Mouse (Mus musculus): ENCODE results near the gene Myo1b. TPM values are rescaled to one million over a fixed set of nuclear protein-coding genes. Genes with fewer than 3 reads are reported as not detected.

Myo1b gene
- total RNA-seq, 2 experiments from 2014 or later, result 82.6 to 87.9 TPM

GRCm38 (mm10) chr1:51849570-51850211 is 66.2 kb downstream of the Myo1b start:
- DNase-seq, result peak; percentile 32

- no peak for DNase-seq
Measured at GRCm38 (mm10) chr1:51845264-51846036, 70.4 kb downstream of the Myo1b start.

GRCm38 (mm10) chr1:51837845-51838623 is 77.8 kb downstream of the Myo1b start:
- peak; percentile 20 for DNase-seq

GRCm38 (mm10) chr1:51837311-51837710 is 78.6 kb downstream of the Myo1b start:
- DNase-seq, result no peak

- no peak for DNase-seq
Measured at GRCm38 (mm10) chr1:51835795-51836194, 80.1 kb downstream of the Myo1b start.

- DNase-seq, result no peak
Measured at GRCm38 (mm10) chr1:51834072-51834471, 81.8 kb downstream of the Myo1b start.

- DNase-seq, result peak; percentile 36
Measured at GRCm38 (mm10) chr1:51829353-51829752, 86.5 kb downstream of the Myo1b start.

- DNase-seq, result peak; percentile 38
Measured at GRCm38 (mm10) chr1:51822531-51822930, 93.3 kb downstream of the Myo1b start.

GRCm38 (mm10) chr1:51821701-51822495 is 94.0 kb downstream of the Myo1b start:
- DNase-seq, result no peak

GRCm38 (mm10) chr1:51820520-51820919 is 95.4 kb downstream of the Myo1b start:
- DNase-seq, result no peak

GRCm38 (mm10) chr1:51820013-51820441 is 95.8 kb downstream of the Myo1b start:
- no peak for DNase-seq

GRCm38 (mm10) chr1:51815636-51816035 is 100.2 kb downstream of the Myo1b start:
- no peak for DNase-seq

- DNase-seq, result no peak
Measured at GRCm38 (mm10) chr1:51814854-51815630, 100.8 kb downstream of the Myo1b start.

- no peak for DNase-seq
Measured at GRCm38 (mm10) chr1:51808847-51809246, 107.0 kb downstream of the Myo1b start.

- DNase-seq, result no peak
Measured at GRCm38 (mm10) chr1:51808228-51808627, 107.6 kb downstream of the Myo1b start.

GRCm38 (mm10) chr1:51805040-51805610 is 110.7 kb downstream of the Myo1b start:
- DNase-seq, result no peak

- DNase-seq, result peak; percentile 35
Measured at GRCm38 (mm10) chr1:51804296-51805039, 111.4 kb downstream of the Myo1b start.

- no peak for DNase-seq
Measured at GRCm38 (mm10) chr1:51798011-51798471, 117.8 kb downstream of the Myo1b start.

- peak; percentile 45 for DNase-seq
Measured at GRCm38 (mm10) chr1:51795586-51796309, 120.1 kb downstream of the Myo1b start.

Data from adrenal gland, postnatal 10 days (tissue).